Mouse (Mus musculus) ES-CJ7 (cell line): ENCODE results near the gene Neurl1b.

Experiments
- DNase-seq: peaks from one replicate; pipeline ENCODE4 v3.0.0; 2011; ENCODE audit warnings: low read depth, low spot score

The Neurl1b gene

DNA sequence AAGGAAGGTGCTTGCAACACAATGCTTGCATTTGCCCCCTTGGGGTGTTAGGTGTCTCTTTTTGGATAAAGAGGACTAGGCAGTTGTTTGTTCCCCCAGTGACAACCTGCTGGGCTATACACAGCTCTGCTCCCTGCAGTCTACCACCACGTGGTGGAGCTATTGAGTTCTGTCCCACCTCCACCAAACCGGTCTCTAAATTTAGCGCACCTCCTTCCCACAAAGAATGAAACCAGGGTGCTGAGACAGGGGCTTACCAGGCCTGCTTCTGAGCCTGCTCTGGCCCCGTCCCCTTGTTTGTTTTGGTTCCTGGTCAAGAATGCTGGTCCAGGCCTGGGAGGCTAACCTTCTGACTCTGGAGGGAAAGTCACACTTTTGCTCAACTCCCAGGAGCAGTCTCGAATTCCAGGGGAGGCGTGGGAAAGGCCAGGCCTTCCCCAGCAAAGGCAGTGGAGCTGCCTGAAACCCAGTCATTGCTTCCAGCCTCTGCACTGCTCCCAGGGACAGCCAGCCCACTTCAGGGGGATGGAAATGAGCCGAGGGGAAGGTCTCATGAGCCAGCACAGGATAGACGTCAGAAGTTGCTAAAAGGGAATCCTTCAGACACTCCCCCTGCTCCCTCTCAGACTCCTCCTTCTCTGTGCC is 37.1 kb downstream of the Neurl1b start:
- DNase-seq = peak; percentile 69

DNA sequence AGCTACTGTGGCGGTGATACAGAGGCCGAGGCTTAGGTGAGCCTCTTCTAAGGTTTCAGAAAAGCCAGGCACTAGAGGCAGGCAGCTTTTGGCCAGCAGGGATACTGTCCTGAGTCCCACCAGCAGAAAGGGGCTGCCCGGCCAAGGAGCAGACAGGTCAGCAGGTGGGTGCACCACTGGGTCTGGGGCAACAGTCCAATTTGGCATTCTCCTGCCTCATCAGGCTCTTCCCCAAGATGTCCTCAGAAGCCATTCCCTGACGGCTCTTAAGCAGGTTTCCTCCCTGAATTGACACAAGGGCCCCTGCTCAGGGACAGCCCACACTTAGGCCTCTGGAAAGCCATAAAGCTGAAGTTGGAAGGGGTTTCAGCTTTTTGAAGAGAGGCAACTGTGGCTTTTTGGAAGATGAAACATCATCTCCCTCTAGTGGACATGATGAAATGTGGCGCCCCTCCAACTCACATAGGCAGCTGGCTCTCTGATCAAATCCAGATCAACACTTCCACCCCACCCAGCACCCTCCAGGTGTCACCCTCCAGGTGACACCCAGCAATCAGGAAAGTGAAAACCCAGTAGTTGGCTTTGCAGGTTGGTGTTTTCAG is 37.8 kb downstream of the Neurl1b start:
- DNase-seq = peak; percentile 51

DNA sequence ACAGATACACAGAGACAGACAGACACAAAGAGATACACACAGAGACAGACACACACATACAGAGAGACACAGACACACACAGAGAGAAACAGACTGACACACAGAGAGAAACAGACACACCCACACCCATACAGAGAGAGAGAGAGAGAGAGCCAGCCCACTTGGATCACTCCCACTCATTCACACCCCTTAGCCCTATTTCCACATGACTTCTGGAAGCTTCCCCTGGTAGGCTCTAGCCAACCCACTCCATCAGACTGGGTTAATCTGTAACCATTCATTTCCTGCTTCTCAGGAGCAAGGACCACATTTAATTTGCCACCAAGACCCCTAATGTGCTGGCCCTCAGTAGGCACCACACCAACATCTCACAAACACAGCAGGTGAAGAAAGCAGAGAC is 42.9 kb downstream of the Neurl1b start:
- DNase-seq = no peak

DNA sequence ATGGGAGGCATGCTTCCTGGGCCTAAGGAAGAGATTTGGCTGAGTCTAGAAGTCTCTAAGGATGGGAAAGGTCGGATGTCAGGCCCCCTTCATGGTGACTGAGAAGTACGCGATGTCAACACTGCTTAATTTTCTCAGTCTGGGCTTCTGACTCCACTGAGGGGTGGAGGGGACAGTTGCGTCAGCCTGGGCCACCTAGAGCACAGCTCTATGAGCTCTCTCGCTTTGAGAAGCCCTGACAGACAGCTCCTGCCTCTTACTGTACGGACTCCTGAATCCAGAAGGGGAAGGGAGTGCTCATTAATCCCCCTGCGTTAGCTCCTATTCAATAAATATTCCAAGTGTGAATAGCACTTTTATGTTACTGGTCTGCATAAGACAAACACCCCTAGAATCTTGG is 43.4 kb downstream of the Neurl1b start:
- no peak for DNase-seq

DNA sequence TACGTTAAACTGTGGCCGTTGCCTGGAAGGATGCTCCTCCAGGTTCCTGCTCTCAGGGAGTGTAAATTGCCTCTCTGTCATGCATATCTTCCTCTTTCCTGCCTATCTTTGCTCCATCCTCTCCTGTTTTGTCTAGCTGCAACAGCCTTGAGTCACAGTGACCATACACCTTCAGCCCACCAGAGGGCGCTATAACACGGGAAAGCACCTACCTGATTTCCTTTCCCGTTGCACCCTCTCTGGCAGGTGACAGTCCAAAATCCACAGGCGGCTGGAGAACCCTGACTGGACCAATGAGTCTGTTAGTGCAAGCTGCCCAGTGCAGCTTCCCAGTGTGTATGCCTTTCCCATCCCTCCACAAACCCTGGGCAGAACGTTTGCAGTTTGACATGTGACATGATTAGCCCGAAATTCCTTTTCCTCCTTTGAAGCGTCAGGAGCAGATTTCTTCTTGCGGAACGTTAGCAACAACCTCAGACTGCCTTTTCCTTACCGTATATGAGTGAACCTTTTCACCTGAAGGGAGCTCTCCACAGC is 48.1 kb downstream of the Neurl1b start:
- DNase-seq = peak; percentile 85

DNA sequence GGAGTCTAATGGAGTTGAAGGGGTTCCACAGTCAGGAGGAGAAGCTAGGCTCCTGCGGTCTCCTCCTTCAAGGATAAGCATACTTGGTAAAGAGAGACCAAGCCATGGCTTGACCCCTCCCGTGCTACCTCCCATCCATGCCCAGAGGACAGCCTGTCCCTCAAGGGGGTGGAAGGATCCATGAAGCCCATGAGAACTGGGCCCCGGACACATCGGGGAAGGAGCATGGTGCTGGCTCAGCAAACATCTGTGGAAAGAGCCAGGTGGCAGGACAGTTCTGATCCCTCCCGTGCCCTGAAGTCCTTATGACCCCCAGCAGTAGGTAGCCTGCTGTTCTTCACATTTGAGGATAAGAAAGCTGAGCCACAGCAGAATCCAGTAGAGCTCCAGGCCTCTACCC is 48.8 kb downstream of the Neurl1b start:
- DNase-seq = no peak

DNA sequence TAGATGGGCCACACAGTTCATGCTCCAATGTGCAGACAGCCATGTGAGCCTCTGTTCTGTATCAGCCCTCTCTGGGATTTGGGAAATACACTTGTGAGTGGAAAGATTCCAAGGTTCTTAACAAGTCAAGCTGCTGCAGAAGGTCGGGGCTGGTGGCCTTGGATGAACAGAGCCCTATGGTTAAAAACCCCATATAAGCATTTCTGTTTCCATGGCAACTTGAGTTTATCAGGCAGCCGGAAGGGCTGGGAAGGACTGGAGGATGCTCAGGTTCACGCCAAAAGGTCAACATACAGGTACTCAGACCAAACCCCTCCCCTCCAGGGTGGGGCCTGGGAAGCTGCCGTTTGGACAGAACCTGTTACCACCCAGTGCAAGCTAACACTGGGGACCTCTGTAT is 49.4 kb downstream of the Neurl1b start:
- DNase-seq = peak; percentile 37

DNA sequence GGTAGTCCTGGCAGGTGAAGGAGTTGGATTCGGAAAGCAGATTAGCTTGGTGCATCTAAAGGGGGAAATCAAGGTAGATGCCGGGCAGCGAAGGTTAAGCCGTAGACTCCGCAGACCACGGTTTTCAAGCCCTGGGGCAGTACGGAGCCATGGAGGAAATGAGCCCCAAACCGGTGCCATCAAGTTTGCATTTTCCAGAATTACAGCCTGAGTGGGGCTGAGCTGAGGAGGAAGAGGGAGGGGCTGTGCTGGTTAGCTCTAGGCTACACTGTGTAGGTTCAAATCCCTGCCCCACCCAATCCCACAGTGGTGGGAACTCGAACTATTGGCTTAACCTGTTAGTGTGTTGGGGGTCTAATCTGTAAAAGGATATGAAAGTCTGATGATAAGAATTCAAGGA is 49.9 kb downstream of the Neurl1b start:
- DNase-seq = peak; percentile 26

DNA sequence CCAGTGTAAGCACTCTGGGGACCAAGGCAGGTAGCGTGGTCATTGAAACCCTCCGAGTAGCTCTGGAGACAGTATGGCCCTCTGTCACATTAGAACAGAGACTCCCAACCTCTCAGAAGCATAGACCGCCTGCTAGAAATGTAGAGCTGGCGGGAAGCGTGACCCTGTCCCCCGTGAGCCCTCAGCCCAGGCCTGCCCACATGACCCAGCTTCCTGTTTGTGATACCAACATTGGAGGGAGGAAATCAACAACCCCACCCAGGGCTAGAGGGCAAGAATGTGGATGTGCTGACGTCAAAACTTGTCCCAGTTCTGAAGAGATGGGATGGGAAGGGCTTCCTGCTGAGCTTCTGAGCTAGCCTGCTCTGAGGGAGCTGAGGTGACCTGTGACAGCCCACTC is 50.3 kb downstream of the Neurl1b start:
- DNase-seq = no peak

DNA sequence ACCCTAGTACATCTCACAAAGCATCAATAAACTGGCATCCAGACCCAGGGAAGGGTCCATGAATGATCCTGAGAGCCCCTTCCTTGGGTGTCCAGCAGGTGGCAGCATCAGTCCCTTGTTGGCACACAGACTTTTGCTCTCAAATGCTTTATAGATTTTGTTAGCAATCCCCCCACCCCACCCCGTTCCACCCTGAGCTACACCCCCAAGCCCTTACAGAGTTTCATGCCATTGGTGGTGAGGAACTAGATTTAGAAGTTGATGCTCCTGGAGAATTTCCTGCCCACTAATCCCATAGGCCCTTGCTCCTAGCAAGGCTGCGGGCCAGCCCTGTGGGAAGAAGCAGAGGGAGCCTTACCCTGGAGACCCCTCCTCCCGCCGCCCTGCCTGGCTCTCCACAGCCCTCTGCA is 52.1 kb downstream of the Neurl1b start:
- peak; percentile 63 for DNase-seq

DNA sequence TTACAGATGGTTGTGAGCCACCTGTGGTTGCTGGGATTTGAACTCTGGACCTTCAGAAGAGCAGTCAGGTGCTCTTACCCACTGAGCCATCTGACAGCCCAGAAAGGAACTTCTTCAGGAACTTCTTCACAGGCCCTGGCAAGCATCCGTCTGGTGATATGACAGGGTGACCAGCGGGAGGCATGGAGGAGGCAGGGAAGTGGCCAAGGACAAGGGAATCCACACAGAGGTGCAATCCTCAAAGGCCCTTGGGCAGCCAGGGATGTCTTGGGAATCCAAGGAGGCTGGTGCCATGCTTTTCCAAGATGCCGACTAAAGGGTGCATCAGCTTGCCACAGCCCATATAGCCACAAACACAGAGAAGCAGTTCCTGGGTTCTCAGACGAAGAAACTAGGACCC is 53.0 kb downstream of the Neurl1b start:
- no peak for DNase-seq

- no peak for DNase-seq
Observed at GRCm38 (mm10) chr17:26468102-26468894, 53.7 kb downstream of the Neurl1b start.

DNA sequence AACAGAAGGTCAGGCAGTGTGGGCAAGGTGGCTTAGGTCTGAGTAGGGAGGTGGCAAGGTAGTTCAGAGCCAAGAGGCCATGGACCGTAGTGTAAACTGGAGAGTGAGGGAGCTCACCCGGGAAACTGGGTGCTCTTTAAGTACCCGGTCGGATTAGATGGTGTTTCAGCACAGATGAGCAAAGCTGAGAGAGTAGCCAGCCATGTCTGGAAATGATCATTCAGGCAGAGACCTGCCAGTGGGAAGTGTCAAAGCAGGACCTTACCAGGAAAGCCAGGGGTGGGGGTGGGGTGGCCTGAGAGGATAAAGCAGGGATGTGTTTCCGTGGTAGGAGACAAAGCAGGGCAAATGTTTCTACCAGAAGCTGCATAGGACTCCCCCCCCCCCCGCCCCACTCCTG is 62.2 kb downstream of the Neurl1b start:
- no peak for DNase-seq

GRCm38 (mm10) chr17:26478672-26479071 is 64.0 kb downstream of the Neurl1b start:
- no peak for DNase-seq

DNA sequence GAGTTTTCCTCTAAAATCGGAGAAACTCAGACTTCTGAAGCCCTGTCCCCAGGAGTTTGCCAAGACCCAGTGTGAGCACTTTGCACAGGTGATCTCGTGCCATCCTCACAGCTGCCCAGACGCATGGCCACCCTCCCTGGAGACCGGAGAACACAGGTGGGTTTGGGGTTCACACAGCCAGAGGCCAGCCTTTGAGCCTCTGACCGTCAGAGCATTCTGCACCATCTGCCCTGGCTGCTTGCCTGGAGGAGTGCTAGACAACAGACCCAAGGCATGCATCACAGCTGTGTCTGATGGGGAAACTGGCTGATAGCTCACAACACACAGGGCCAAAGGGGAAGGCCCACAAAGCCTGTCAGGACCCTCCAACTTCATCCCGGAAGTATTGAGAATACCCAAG is 65.0 kb downstream of the Neurl1b start:
- DNase-seq = no peak

- no peak for DNase-seq
Observed at GRCm38 (mm10) chr17:26480956-26481355, 66.3 kb downstream of the Neurl1b start.

DNA sequence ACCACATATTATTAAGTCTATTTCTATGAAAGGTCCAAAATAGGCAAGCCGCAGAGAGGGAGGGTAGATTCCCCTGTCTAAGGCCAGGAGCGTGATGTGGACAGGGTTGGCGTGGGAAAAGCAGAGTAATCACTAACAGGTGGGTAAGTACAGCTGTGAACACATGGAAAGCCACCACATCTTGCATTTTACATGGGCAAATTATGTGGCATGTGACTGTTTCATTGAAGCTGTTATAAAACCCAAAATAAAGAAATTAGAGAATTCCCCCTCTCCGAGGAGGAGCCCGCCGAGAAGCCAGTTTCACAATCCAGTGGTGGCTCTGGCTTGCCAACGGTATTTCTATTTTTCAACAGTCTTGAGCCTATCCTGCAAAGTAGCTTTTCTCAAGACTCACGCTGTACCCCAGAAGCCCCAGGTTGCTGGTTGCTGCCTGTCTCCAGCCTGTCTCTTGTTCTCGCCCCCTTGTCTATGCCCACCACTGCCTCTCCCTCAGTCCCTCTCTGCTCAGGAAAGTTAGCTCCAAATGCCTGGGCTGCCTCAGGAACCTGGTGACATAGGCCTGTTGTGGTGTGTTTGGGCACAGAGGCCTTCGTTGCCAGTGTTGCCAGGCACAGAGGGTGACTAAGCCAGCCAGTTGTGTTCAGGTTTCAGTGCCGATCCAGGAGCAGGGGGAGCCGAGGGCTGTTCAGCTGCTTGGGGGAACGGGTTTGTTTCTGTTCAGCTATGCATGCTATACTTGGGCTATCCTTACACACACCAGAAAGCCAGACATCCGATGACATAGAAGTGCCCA is 70.2 kb downstream of the Neurl1b start:
- no peak for DNase-seq

DNA sequence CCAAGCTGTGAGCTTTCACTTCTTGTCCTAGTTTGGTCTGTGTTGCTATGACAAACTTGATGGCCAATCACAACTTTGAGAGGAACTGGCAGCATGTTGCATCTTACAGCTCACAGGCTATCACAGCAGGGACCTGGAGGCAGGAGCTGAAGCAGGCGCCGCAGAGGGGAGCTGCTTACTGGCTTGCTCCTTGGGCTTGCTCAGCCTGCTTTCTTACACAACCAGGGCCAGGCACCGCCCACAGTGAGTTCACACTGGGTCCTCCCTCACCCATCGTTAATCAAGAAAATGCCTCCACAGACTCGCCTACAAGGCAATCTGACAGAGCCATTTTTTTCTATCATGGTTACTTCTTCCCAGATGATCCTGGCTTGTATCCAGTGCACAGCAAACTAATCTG is 72.6 kb downstream of the Neurl1b start:
- no peak for DNase-seq

DNA sequence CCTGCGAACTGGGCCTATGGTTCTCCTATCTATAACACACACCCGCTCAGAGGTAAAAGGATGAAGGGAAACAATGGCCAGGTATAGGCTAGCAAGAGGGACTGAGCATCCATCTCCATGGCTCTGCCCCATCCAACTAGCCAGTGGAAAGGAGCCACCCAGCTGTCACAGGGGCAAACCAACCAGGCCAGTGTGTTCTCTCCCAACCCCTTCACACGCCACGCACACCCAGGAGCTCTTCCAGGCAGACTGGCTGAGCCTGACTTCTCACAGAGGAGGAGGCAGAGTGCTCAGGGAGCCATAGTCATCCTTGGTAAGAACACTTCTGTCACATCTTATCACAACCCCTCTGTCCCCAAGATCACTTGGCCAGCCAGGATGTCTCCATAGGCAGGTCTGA is 73.3 kb downstream of the Neurl1b start:
- no peak for DNase-seq

DNA sequence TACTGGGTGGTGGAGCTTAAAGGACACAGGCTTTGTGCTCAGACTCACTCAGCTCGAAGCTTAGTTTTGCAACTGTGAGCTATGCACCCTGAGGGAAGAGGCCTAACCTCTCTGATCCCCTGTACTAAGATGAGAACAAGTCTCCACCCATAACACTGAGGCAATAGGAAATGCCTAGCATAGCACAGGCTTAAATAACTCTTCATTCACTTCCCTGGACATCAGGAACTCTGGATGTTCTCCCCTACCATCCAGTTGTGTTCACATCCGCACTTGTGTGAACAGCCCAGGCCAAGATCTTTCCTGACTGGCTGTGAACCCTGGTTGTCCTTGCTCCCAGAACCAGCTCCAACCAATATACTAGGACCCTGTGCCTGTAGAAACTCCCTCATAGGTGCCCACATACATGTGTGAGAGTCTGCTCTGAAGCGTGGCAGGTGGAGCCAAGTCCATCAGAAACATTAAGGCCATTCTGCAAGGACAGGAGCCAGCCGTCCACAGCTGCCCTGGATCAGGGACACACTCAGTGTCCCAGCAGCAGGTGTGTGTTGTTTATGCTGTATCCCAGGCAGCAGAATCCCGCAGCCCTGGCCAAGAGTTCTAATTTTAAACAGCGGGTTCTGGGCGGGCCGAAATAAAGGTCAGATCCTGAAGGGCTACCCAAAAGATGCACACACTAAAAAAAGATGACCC is 74.2 kb downstream of the Neurl1b start:
- no peak for DNase-seq

DNA sequence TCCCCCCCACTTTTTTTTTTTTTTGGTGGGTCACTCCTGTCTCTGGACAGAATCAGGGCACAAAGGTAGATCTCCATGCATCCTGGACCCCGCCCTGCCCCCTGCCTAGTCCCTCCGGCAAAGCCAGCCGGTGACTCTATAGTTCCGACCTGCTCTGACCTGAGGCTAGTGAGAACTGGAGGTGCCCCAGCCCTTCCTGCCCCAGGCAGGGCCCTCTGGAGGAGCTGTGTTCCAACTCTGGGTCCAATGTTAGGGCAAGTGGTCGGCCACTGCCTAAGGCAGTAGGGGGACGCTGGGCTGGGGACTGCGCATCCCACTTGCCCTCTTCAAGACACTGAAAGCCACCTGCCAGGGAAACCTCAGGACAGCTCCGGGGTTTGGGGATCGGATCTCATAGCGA is 75.4 kb downstream of the Neurl1b start:
- DNase-seq = peak; percentile 17
